Mouse (Mus musculus): Measurements from ENCODE around the gene Hmmr. TPM values are rescaled to one million over a fixed set of nuclear protein-coding genes. Genes with fewer than 3 reads are reported as not detected.

Hmmr gene
- 34.1 and 37.6 TPM in 2 replicates for polyA plus RNA-seq (2015; fragmentation: Nextera tagmentation; extraction: Ambion mirVana)

GRCm38 (mm10) chr11:40733339-40734174, at the start of gene Hmmr, which contains the start of gene Nudcd2:
Gene Hmmr, minus strand, starts transcription at chr11:40733422.
Gene Nudcd2, plus strand, starts transcription at chr11:40733667.
- under 1% methylated on average over 52 of the region's 52 CpGs for WGBS
- 0 out of 2 replicates have a peak, but pooled peaks cover 2% of the 10 kb centered on the region for H3K36me3 ChIP-seq (ENCODE audit: control insufficient read depth, insufficient read depth, low read length)
- H3K27ac ChIP-seq (ENCODE audit: low read length): peak within 1 kb of the TSS; percentile 80
- H3K9ac ChIP-seq (ENCODE audit: low read depth, low read length): peak within 1 kb of the TSS; percentile 92
- peak within 1 kb of the TSS; percentile 88 for H3K4me3 ChIP-seq (ENCODE audit: low read length)
- H3K9me3 ChIP-seq (ENCODE audit: control insufficient read depth, low read length): no peaks in the 10 kb centered on the region
- peaks cover 10% of the 10 kb centered on the region for H3K4me1 ChIP-seq (ENCODE audit: control insufficient read depth, insufficient read depth, low read length)
- H3K27me3 ChIP-seq (replicated peaks; ENCODE audit: control insufficient read depth, insufficient read depth, low read length): no peaks in the 10 kb centered on the region
- peak within 1 kb of the TSS; percentile 77 for H3K4me2 ChIP-seq (ENCODE audit: low read depth, low read length)
- ATAC-seq: peak; percentile 99

DNA sequence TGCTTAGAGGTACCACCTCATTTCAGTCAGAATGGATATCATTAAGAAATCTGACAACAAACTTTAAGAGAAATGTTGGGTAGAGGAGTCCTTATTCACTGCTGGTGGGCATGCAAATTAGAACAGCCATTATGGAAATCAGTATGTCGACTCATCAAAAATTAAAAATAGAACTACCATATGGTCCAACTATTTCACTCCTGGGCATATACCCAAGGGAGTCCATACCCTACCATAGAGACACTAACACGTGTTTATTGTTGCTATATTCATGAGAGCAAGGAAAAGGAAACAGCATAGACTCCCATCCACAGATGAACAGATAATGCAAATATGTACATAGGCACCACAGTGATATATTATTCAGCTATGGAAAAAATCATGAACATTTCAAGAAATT, 48.6 kb upstream of the Hmmr start:
- Histone ChIP-seq H3K27ac (ENCODE audit: low read length) (no peak overlapping the region), H3K4me3 (ENCODE audit: low read length) (no peak overlapping the region), H3K9me3 (ENCODE audit: control insufficient read depth, low read length) (no peaks in the 10 kb centered on the region), H3K9ac (ENCODE audit: low read depth, low read length) (no peak overlapping the region), H3K27me3 (replicated peaks; ENCODE audit: control insufficient read depth, insufficient read depth, low read length) (no peaks in the 10 kb centered on the region), H3K4me2 (ENCODE audit: low read depth, low read length) (no peak overlapping the region), H3K4me1 (ENCODE audit: control insufficient read depth, insufficient read depth, low read length) (no peaks in the 10 kb centered on the region), H3K36me3 (ENCODE audit: control insufficient read depth, insufficient read depth, low read length) (no peaks in the 10 kb centered on the region)
- ATAC-seq: no peak
- 71% methylated on average over 2 of the region's 2 CpGs for WGBS

DNA sequence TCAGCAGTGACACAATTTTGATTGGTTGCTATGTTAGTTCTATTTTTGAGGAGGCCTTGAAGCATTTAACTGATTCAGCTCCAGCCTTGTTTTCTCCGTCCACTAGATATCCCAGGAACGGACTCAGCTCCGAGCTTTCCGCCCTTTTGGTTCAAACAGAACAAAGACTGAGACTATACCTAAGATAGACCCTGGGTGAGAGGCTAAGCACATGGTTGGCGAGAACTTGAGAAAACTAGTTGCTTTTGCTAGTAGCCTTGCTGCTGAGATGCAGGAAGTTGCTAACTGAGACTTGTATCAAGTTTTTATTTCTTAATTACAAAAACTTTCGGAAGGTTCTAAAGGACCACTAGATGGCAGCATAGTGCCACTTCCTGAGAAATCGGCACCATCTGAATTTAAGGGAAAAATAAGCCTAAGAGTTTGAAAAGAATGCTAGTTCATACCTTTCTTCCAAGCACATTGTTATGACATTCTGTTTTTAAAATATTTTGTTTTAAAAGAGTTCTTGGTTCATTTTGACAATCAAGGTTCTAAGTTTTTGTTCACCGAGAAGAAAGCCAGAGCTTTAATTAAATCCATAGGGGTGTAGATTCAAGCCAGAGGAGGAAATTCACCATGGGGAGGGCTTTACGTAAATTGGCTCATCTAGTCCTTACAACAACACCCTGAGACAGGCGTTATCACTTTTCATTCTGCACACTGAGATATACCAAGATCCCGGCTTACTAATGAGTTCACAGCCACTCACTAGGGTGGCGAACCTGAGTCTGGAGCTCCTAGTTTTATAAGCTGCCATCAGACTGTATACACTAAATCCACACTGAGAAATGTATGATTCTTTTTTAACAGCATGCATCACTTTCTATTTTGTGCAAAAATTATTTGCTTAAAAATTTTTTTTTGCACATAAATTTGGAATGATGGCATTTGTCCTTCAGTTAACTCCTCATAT, 42.4 kb upstream of the Hmmr start:
- Histone ChIP-seq H3K4me1 (ENCODE audit: control insufficient read depth, insufficient read depth, low read length) (no peaks in the 10 kb centered on the region), H3K27me3 (replicated peaks; ENCODE audit: control insufficient read depth, insufficient read depth, low read length) (no peaks in the 10 kb centered on the region), H3K36me3 (ENCODE audit: control insufficient read depth, insufficient read depth, low read length) (no peaks in the 10 kb centered on the region), H3K9me3 (ENCODE audit: control insufficient read depth, low read length) (no peaks in the 10 kb centered on the region), H3K9ac (ENCODE audit: low read depth, low read length) (no peak overlapping the region), H3K27ac (ENCODE audit: low read length) (no peak overlapping the region), H3K4me2 (ENCODE audit: low read depth, low read length) (no peak overlapping the region), H3K4me3 (ENCODE audit: low read length) (no peak overlapping the region)
- ATAC-seq: no peak
- 43% methylated on average over 12 of the region's 12 CpGs for WGBS

GRCm38 (mm10) chr11:40764690-40765089, 31.5 kb upstream of the Hmmr start:
- no peak for ATAC-seq
- H3K4me1 ChIP-seq (ENCODE audit: control insufficient read depth, insufficient read depth, low read length): no peaks in the 10 kb centered on the region
- H3K27ac ChIP-seq (ENCODE audit: low read length): no peak overlapping the region
- H3K36me3 ChIP-seq (ENCODE audit: control insufficient read depth, insufficient read depth, low read length): no peaks in the 10 kb centered on the region
- H3K27me3 ChIP-seq (replicated peaks; ENCODE audit: control insufficient read depth, insufficient read depth, low read length): no peaks in the 10 kb centered on the region
- H3K4me2 ChIP-seq (ENCODE audit: low read depth, low read length): no peak overlapping the region
- 75% methylated on average over 4 of the region's 4 CpGs for WGBS
- no peak overlapping the region for H3K9ac ChIP-seq (ENCODE audit: low read depth, low read length)
- no peak overlapping the region for H3K4me3 ChIP-seq (ENCODE audit: low read length)
- no peaks in the 10 kb centered on the region for H3K9me3 ChIP-seq (ENCODE audit: control insufficient read depth, low read length)

- no peak overlapping the region for H3K4me3 ChIP-seq (ENCODE audit: low read length)
- no peaks in the 10 kb centered on the region for H3K4me1 ChIP-seq (ENCODE audit: control insufficient read depth, insufficient read depth, low read length)
- ATAC-seq: no peak
- H3K4me2 ChIP-seq (ENCODE audit: low read depth, low read length): no peak overlapping the region
- no peaks in the 10 kb centered on the region for H3K36me3 ChIP-seq (ENCODE audit: control insufficient read depth, insufficient read depth, low read length)
- no peak overlapping the region for H3K9ac ChIP-seq (ENCODE audit: low read depth, low read length)
- no peak overlapping the region for H3K27ac ChIP-seq (ENCODE audit: low read length)
- no peaks in the 10 kb centered on the region for H3K27me3 ChIP-seq (replicated peaks; ENCODE audit: control insufficient read depth, insufficient read depth, low read length)
- WGBS: 38% methylated on average over 2 of the region's 2 CpGs
- no peaks in the 10 kb centered on the region for H3K9me3 ChIP-seq (ENCODE audit: control insufficient read depth, low read length)
These were observed 30.2 kb upstream of the Hmmr start for GRCm38 (mm10) chr11:40763395-40763794.

DNA sequence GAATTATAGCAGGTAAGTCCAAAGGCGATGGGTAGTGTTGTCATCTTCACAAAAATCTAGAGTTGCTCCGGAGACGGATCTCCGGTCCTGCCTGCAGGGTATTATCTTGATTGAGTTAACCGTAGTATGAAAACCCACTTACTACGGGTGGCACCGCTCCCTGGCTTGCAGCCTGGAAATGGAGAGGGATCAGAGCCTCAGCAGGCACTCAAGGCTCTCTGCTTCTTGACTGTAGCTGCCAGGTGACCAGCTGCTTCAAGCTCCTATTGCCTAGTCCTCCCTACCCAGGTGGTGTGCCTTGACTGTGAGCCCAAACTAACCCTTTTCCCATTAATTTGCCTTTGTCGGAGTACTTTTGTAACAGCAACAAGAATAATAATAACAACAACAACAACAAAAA, 26.7 kb upstream of the Hmmr start:
- H3K36me3 ChIP-seq (ENCODE audit: control insufficient read depth, insufficient read depth, low read length): no peaks in the 10 kb centered on the region
- H3K9me3 ChIP-seq (ENCODE audit: control insufficient read depth, low read length): no peaks in the 10 kb centered on the region
- no peak overlapping the region for H3K4me2 ChIP-seq (ENCODE audit: low read depth, low read length)
- H3K27ac ChIP-seq (ENCODE audit: low read length): no peak overlapping the region
- WGBS: 86% methylated on average over 8 of the region's 8 CpGs
- no peak overlapping the region for H3K4me3 ChIP-seq (ENCODE audit: low read length)
- ATAC-seq: no peak
- no peaks in the 10 kb centered on the region for H3K27me3 ChIP-seq (replicated peaks; ENCODE audit: control insufficient read depth, insufficient read depth, low read length)
- no peak overlapping the region for H3K9ac ChIP-seq (ENCODE audit: low read depth, low read length)
- H3K4me1 ChIP-seq (ENCODE audit: control insufficient read depth, insufficient read depth, low read length): no peaks in the 10 kb centered on the region

- no peaks in the 10 kb centered on the region for H3K4me1 ChIP-seq (ENCODE audit: control insufficient read depth, insufficient read depth, low read length)
- WGBS: 89% methylated on average over 8 of the region's 8 CpGs
- no peaks in the 10 kb centered on the region for H3K36me3 ChIP-seq (ENCODE audit: control insufficient read depth, insufficient read depth, low read length)
- no peak for ATAC-seq
- H3K4me2 ChIP-seq (ENCODE audit: low read depth, low read length): peak overlapping the region; percentile 58; the same call in 1 of the 2 replicates
- no peak overlapping the region for H3K27ac ChIP-seq (ENCODE audit: low read length)
- no peak overlapping the region for H3K9ac ChIP-seq (ENCODE audit: low read depth, low read length)
- no peaks in the 10 kb centered on the region for H3K9me3 ChIP-seq (ENCODE audit: control insufficient read depth, low read length)
- H3K27me3 ChIP-seq (replicated peaks; ENCODE audit: control insufficient read depth, insufficient read depth, low read length): no peaks in the 10 kb centered on the region
- no peak overlapping the region for H3K4me3 ChIP-seq (ENCODE audit: low read length)
These were observed 22.7 kb upstream of the Hmmr start for GRCm38 (mm10) chr11:40755968-40756367.

GRCm38 (mm10) chr11:40755109-40755627, 21.9 kb upstream of the Hmmr start, which contains the start of gene Ccng1:
Gene Ccng1, minus strand, starts transcription at chr11:40755311.
- Histone ChIP-seq H3K4me3 (ENCODE audit: low read length) (peak within 1 kb of the TSS; percentile 96), H3K27me3 (replicated peaks; ENCODE audit: control insufficient read depth, insufficient read depth, low read length) (no peaks in the 10 kb centered on the region), H3K4me1 (ENCODE audit: control insufficient read depth, insufficient read depth, low read length) (no peaks in the 10 kb centered on the region), H3K36me3 (ENCODE audit: control insufficient read depth, insufficient read depth, low read length) (no peaks in the 10 kb centered on the region), H3K27ac (ENCODE audit: low read length) (peak within 1 kb of the TSS; percentile 74), H3K4me2 (ENCODE audit: low read depth, low read length) (peak within 1 kb of the TSS; percentile 59), H3K9me3 (ENCODE audit: control insufficient read depth, low read length) (no peaks in the 10 kb centered on the region), H3K9ac (ENCODE audit: low read depth, low read length) (peak within 1 kb of the TSS; percentile 93)
- WGBS: 0% methylated on average over 25 of the region's 25 CpGs
- ATAC-seq: peak; percentile 99

- peak; percentile 36 for ATAC-seq
- H3K9me3 ChIP-seq (ENCODE audit: control insufficient read depth, low read length): no peaks in the 10 kb centered on the region
- H3K4me2 ChIP-seq (ENCODE audit: low read depth, low read length): peak overlapping the region; percentile 59
- no peaks in the 10 kb centered on the region for H3K36me3 ChIP-seq (ENCODE audit: control insufficient read depth, insufficient read depth, low read length)
- H3K4me3 ChIP-seq (ENCODE audit: low read length): peak overlapping the region; percentile 96
- H3K9ac ChIP-seq (ENCODE audit: low read depth, low read length): peak overlapping the region; percentile 93
- peak overlapping the region; percentile 74 for H3K27ac ChIP-seq (ENCODE audit: low read length)
- WGBS: 2% methylated on average over 19 of the region's 19 CpGs
- no peaks in the 10 kb centered on the region for H3K4me1 ChIP-seq (ENCODE audit: control insufficient read depth, insufficient read depth, low read length)
- H3K27me3 ChIP-seq (replicated peaks; ENCODE audit: control insufficient read depth, insufficient read depth, low read length): no peaks in the 10 kb centered on the region
These were observed 21.5 kb upstream of the Hmmr start for GRCm38 (mm10) chr11:40754664-40755107.
